Mouse (Mus musculus): ENCODE results near the gene Ssh2.

DNA sequence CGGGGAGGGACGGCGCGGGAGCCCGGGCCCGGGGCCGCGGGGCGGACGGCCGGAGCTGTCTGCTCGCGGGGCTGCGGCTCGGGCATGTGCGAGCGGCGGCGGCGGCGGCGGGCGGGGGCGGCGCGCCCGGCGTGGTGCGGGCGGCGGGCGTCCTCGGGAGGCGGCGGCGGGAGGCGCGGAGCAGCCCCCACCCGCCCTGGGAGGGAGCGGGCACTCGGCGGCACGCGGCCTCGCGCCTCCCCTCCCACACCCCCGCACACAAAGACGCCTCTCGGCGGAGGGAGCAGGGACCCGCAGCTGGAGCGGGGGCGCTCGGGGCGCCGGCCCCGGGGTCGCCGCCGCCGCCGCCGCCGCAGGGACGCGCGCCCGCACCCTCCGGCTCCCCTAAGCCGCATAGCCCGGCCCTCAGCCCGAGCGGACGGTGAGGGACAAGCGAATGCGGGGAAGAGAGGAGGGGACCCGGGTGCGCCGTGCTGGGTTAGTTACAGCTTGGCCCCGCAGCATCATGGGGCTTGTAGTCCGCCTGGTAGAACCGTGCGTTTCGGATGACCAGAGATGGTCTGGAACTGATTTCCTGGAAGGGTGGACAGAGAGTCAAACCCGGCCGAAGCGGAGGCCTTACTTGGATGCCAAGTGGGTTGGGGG lies 273.6 kb downstream of the Ssh2 start, which contains the start of gene Ankrd13b:
- no peak for TF ChIP-seq CTCF (IDR thresholded peaks at IDR 0.05; ENCODE audit: control insufficient read depth, insufficient read depth, insufficient replicate concordance, low read depth, low read length)
- no peak for TF ChIP-seq POLR2A (IDR thresholded peaks at IDR 0.05; ENCODE audit: control insufficient read depth, low read depth, low read length)

All from testis, adult 2 months (tissue).